Mouse (Mus musculus) CH12.LX (cell line): ENCODE data around the gene Ilf2.

ENCODE experiments used
- CHD2 ChIP-seq: IDR thresholded peaks from 2 replicates; pipeline ENCODE4 v1.6.1; 2011; ENCODE audit warnings: low read length, improper control_type of control experiment
- CTCF ChIP-seq, 2 experiments: IDR thresholded peaks in 1 of 2; conservative IDR thresholded peaks in 1 of 2; 2 replicates each; pipeline ENCODE4 v1.5.1; 2011 to 2012; ENCODE audit warnings: low read depth in 2 of 2, low read length in 2 of 2, improper control_type of control experiment in 1 of 2, inconsistent platforms in 1 of 2, mild to moderate bottlenecking in 1 of 2, moderate library complexity in 1 of 2
- E2F4 ChIP-seq: IDR thresholded peaks from 2 replicates; pipeline ENCODE4 v1.6.1; 2011; ENCODE audit warnings: low read depth, low read length, improper control_type of control experiment; ENCODE audit not compliant: insufficient replicate concordance
- ELF1 ChIP-seq: IDR thresholded peaks from 2 replicates; pipeline ENCODE4 v1.6.1; 2014; ENCODE audit warnings: low read depth, mild to moderate bottlenecking, inconsistent platforms, low read length, improper control_type of control experiment
- EP300 ChIP-seq: IDR thresholded peaks from 2 replicates; pipeline ENCODE4 v1.6.1; 2011; ENCODE audit warnings: low read length, improper control_type of control experiment
- JUN ChIP-seq: IDR thresholded peaks from 2 replicates; pipeline ENCODE4 v1.6.1; 2011; ENCODE audit warnings: low read depth, mild to moderate bottlenecking, low read length, improper control_type of control experiment, moderate library complexity; ENCODE audit not compliant: insufficient read depth
- JUND ChIP-seq: conservative IDR thresholded peaks from 2 replicates; pipeline ENCODE4 v1.6.1; 2011; ENCODE audit warnings: low read depth, low read length, improper control_type of control experiment
- NELFE ChIP-seq: IDR thresholded peaks from 2 replicates; pipeline ENCODE4 v1.6.1; 2011; ENCODE audit warnings: low read depth, low read length, improper control_type of control experiment
- POLR2A ChIP-seq: IDR thresholded peaks from 2 replicates; pipeline ENCODE4 v1.6.1; 2011; ENCODE audit warnings: low read depth, mild to moderate bottlenecking, improper control_type of control experiment, low read length
- RAD21 ChIP-seq: IDR thresholded peaks from 2 replicates; pipeline ENCODE4 v1.6.1; 2011; ENCODE audit warnings: low read depth, mild to moderate bottlenecking, low read length, improper control_type of control experiment, moderate library complexity
- SIN3A ChIP-seq: IDR thresholded peaks from 2 replicates; pipeline ENCODE4 v1.6.1; 2012; ENCODE audit warnings: low read length, improper control_type of control experiment, inconsistent platforms
- UBTF ChIP-seq: IDR thresholded peaks from 2 replicates; pipeline ENCODE4 v1.6.1; 2012; ENCODE audit warnings: low read depth, mild to moderate bottlenecking, inconsistent platforms, low read length, improper control_type of control experiment, moderate library complexity
- USF1 ChIP-seq: IDR thresholded peaks from 2 replicates; pipeline ENCODE4 v1.6.1; 2014; ENCODE audit warnings: low read depth, mild to moderate bottlenecking, inconsistent platforms, low read length, improper control_type of control experiment
- ZC3H11A ChIP-seq: IDR thresholded peaks from 2 replicates; pipeline ENCODE4 v1.6.1; 2012; ENCODE audit warnings: low read depth, mild to moderate bottlenecking, inconsistent platforms, low read length, improper control_type of control experiment

GRCm38 (mm10) chr3:90495850-90496525 lies 20.1 kb downstream of the Ilf2 start:
- TF ChIP-seq POLR2A (no peak), CTCF (conservative IDR thresholded peaks at IDR 0.05 in 1 of 2, IDR thresholded peaks at IDR 0.05 in 1 of 2; ENCODE audit: low read depth in 2 of 2, low read length in 2 of 2) (no peak), NELFE (no peak), EP300 (no peak), JUND (no peak), ZC3H11A (no peak), UBTF (no peak), CHD2 (no peak), RAD21 (no peak), ELF1 (no peak), SIN3A (no peak), USF1 (no peak), E2F4 (no peak), JUN (no peak)
